9 mouse cellular contexts compared by ENCODE assay signal in genomic region chr5:34955630-34956029, GRCm38 (mm10). TPM values are rescaled to one million over a fixed set of nuclear protein-coding genes. Genes with fewer than 3 reads are reported as not detected.
DNase-seq lines count a peak whose midpoint lies in the region; ATAC-seq and TF ChIP-seq lines count a peak whose summit lies in the region.
"Had no signal": no experiment of that assay in that cellular context is flagged by ENCODE, and none has a peak within 500 bp of the region (broad histone marks: within the 10 kb centered on the region; RNA-seq: fewer than 3 reads in every experiment).

No protein-coding gene starts in this region.

- no peak overlapping the region for H3K4me3 ChIP-seq in gastrocnemius, adult 2 months
- no peak overlapping the region for H3K4me3 ChIP-seq in midbrain, embryonic 10.5 days
- no peak overlapping the region for H3K4me3 ChIP-seq in midbrain, embryonic 16.5 days (ENCODE audit: low read depth, low read length)
- no peak overlapping the region for H3K4me3 ChIP-seq in forebrain, embryonic 13.5 days
- H3K4me3 ChIP-seq: limb, embryonic 12.5 days had no signal

- peaks cover 75% of the 10 kb centered on the region for H3K36me3 ChIP-seq in midbrain, embryonic 10.5 days
- H3K36me3 ChIP-seq in midbrain, embryonic 16.5 days (ENCODE audit: control insufficient read depth, insufficient read depth, low read length): no peaks in the 10 kb centered on the region
- H3K36me3 ChIP-seq in forebrain, embryonic 13.5 days (ENCODE audit: poor library complexity, severe bottlenecking): peaks cover 33% of the 10 kb centered on the region

- H3K9me3 ChIP-seq in midbrain, embryonic 10.5 days (replicated peaks): peaks cover 12% of the 10 kb centered on the region; the same call in 1 of the 2 replicates
- no peaks in the 10 kb centered on the region for H3K9me3 ChIP-seq in midbrain, embryonic 16.5 days (replicated peaks; ENCODE audit: control insufficient read depth, low read length, poor library complexity, severe bottlenecking)
- peaks cover 5% of the 10 kb centered on the region; the same call in 1 of the 2 replicates for H3K9me3 ChIP-seq in forebrain, embryonic 13.5 days (replicated peaks)
- H3K9me3 ChIP-seq: limb, embryonic 12.5 days had no signal

- peaks cover 69% of the 10 kb centered on the region for H3K4me1 ChIP-seq in midbrain, embryonic 10.5 days
- H3K4me1 ChIP-seq in midbrain, embryonic 16.5 days (ENCODE audit: control insufficient read depth, insufficient read depth, low read length): peaks cover 44% of the 10 kb centered on the region
- H3K4me1 ChIP-seq in forebrain, embryonic 13.5 days: peaks cover 63% of the 10 kb centered on the region

- peak overlapping the region; percentile 20; the same call in 1 of the 2 replicates for H3K27ac ChIP-seq in gastrocnemius, adult 2 months
- 0 out of 2 replicates have a peak overlapping the region, but pooled peaks have one; percentile 61 for H3K27ac ChIP-seq in midbrain, embryonic 10.5 days (replicated peaks)
- no peak overlapping the region; the same call in 1 of the 2 replicates for H3K27ac ChIP-seq in midbrain, embryonic 16.5 days (ENCODE audit: low read length)
- no peak overlapping the region for H3K27ac ChIP-seq in forebrain, embryonic 13.5 days
- H3K27ac ChIP-seq: limb, embryonic 12.5 days had no signal

- no peak for ATAC-seq in midbrain, embryonic 16.5 days
- peak; percentile 40 for ATAC-seq in common myeloid progenitor, adult 5-6 weeks (replicated peaks; ENCODE audit: low read depth, poor library complexity, severe bottlenecking)
- ATAC-seq in frontal cortex, adult (ENCODE audit: low TSS enrichment): no peak
- ATAC-seq in forebrain, embryonic 13.5 days: no peak

- DNase-seq in gastrocnemius, adult 2 months: peak; percentile 59
- DNase-seq in gastrocnemius, adult 18-20 months (ENCODE audit: low spot score): no peak
- no peak for DNase-seq in midbrain, embryonic 10.5 days (ENCODE audit: low spot score)
- peak; percentile 65 for DNase-seq in lung, postnatal 10 days

- no peak for TF ChIP-seq CTCF in gastrocnemius, adult 2 months (IDR thresholded peaks at IDR 0.05)

- intact Hi-C loops in gastrocnemius, adult 2 months (cut with DNase I): no loop called here

- H3K4me2 ChIP-seq in midbrain, embryonic 16.5 days (ENCODE audit: low read length): no peak overlapping the region
- no peak overlapping the region for H3K4me2 ChIP-seq in forebrain, embryonic 13.5 days
- H3K4me2 ChIP-seq: limb, embryonic 12.5 days had no signal

- WGBS in midbrain, embryonic 10.5 days: 76% methylated on average over 5 of the region's 5 CpGs
- 63% methylated on average over 5 of the region's 5 CpGs for WGBS in midbrain, embryonic 16.5 days
- WGBS in forebrain, embryonic 13.5 days: 71% methylated on average over 5 of the region's 5 CpGs

- H3K9ac ChIP-seq in midbrain, embryonic 16.5 days (ENCODE audit: low read depth, low read length): no peak overlapping the region
- H3K9ac ChIP-seq in forebrain, embryonic 13.5 days: no peak overlapping the region
- H3K9ac ChIP-seq: limb, embryonic 12.5 days had no signal

- H3K27me3 ChIP-seq in midbrain, embryonic 10.5 days (ENCODE audit: low read depth, poor library complexity, severe bottlenecking): no peaks in the 10 kb centered on the region
- no peaks in the 10 kb centered on the region for H3K27me3 ChIP-seq in midbrain, embryonic 16.5 days (ENCODE audit: control insufficient read depth, insufficient read depth, low read depth, low read length)
- no peaks in the 10 kb centered on the region for H3K27me3 ChIP-seq in forebrain, embryonic 13.5 days
- H3K27me3 ChIP-seq: limb, embryonic 12.5 days had no signal

RNA-seq across cellular contexts. Expression of gene Rgs12, which starts 6.4 kb away (rescaled TPM):
- 1 to 10 TPM; 2.2 to 3.0 TPM for total RNA-seq in gastrocnemius, adult 2 months (2021)
- 1 to 10 TPM; 2.1 to 2.3 TPM for total RNA-seq in gastrocnemius, adult 18-20 months (2021)
- 62.9 and 74.4 TPM in 2 replicates for polyA plus RNA-seq in midbrain, embryonic 10.5 days (2016; fragmentation: Nextera tagmentation; extraction: Ambion mirVana)
- 42.3 and 52.9 TPM in 2 replicates for polyA plus RNA-seq in midbrain, embryonic 16.5 days (2015; fragmentation: Nextera tagmentation; extraction: Ambion mirVana)
- total RNA-seq in common myeloid progenitor, adult 5-6 weeks (2017): 20.7 and 24.2 TPM in 2 replicates
- polyA plus RNA-seq in forebrain, embryonic 13.5 days (2015; fragmentation: Nextera tagmentation; extraction: Ambion mirVana): 64.7 and 71.2 TPM in 2 replicates

RNA-seq across cellular contexts. Expression of gene Msantd1, which starts 47.8 kb away (rescaled TPM):
- 1 to 10 TPM in 1 of 2 experiments, under 1 TPM in 1; 0.33 to 1.1 TPM for total RNA-seq in gastrocnemius, adult 2 months (2021)
- under 1 TPM; 0.34 to 0.50 TPM for total RNA-seq in gastrocnemius, adult 18-20 months (2021)
- polyA plus RNA-seq in midbrain, embryonic 10.5 days (2016; fragmentation: Nextera tagmentation; extraction: Ambion mirVana): 0.47 and 0.49 TPM in 2 replicates
- polyA plus RNA-seq in midbrain, embryonic 16.5 days (2015; fragmentation: Nextera tagmentation; extraction: Ambion mirVana): 6.8 and 8.9 TPM in 2 replicates
- total RNA-seq in common myeloid progenitor, adult 5-6 weeks (2017): 1.0 and 2.7 TPM in 2 replicates
- 2.2 and 3.9 TPM in 2 replicates for polyA plus RNA-seq in forebrain, embryonic 13.5 days (2015; fragmentation: Nextera tagmentation; extraction: Ambion mirVana)

Comparison
In these comparisons a context has a peak if more than half of its experiments do, and no peak if none do; other contexts are left out.
1. DNase-seq: peak in gastrocnemius, adult 2 months (single experiment) and lung, postnatal 10 days (single experiment); none in gastrocnemius, adult 18-20 months (single experiment) and midbrain, embryonic 10.5 days (single experiment).
2. H3K27ac ChIP-seq: peak in gastrocnemius, adult 2 months (single experiment) and midbrain, embryonic 10.5 days (single experiment); none in midbrain, embryonic 16.5 days (single experiment) and forebrain, embryonic 13.5 days (single experiment).